Mouse (Mus musculus): ENCODE results near the gene Pitpnm3. TPM values are rescaled to one million over a fixed set of nuclear protein-coding genes. Genes with fewer than 3 reads are reported as not detected.
A peak's percentile ranks its signal among the peaks of the same experiment; 100 is the strongest.

Gene Pitpnm3
- total RNA-seq, 2 experiments from 2014 or later: 20.9 to 22.2 TPM

DNA sequence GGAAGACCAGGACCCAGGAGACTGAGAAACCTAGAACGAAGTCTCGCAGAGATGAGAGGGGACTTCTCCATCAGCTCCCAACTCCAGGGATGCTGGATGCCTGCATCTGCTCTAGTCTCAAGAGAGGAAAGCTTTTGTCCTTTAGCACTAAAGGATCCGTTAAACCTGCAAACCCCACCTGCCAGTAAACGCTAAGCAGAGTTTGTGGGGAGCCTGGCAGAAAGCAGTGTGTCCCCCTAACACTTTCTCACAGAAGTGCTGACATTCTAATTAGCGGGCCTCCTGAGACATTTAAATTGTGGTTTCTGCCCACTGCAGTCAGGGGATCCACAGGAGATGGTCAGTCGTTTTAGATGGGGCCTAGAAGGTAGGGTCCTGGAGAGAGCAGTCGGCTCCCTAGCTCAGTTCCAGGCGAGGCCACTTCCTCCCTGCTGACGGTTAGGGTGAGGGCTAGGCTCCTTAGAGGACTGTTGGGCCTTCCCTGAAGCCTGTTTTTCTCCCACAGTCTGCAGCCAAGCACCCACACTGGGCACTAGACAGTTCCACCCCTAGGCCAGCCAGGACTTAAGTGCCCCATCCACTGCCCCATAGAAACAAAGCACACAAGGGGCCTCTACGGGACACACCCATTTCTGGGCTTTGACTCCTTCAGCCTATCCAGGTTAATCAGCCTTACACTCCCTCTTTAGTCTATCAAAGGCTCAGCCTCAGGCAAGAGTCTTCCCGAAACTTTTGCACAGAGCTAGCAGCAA, 829 bp upstream of the Pitpnm3 start:
- no peak for DNase-seq (ENCODE audit: low spot score in 2 of 2)

DNA sequence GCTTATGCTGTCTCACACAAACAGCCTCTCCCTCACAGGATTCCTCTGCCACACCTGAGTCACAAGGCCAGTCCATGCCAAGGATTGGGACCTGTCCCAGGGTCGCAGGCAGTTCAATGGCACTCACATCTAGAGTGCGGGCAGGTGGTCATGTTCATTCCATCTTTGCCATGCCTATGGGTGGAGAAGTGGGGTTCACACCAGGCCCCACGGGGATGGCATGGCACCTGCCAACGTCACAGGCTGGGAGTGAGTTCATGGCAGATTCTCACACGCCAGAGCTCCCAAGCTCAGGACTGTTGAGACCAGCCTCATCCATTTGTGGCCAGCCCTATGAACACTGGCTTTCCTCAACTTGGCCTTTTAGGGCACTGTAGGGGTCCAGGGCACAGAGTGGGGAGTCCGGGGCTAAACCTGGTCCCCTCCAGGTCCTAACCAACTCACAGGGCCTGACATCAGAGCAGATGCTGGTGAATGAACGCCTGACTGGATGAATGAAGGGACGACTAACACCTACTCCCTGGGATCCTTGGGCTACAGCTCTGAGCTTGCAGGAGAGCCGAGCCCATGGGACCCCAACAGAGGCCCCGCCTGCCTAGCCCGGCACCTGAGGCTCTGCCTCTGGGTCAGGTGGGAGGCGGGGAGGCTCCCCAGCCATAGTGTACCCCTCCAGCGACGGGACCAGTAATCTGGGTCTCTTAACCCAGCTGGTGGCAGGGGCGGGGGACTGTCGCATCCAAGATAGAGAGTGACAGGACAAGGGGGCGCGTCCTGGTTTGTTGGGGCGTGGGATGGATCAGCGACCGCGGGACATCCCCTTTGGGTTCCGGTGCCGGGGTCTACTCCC, 819 bp downstream of the Pitpnm3 start:
- no peak for DNase-seq (ENCODE audit: low spot score in 2 of 2)

DNA sequence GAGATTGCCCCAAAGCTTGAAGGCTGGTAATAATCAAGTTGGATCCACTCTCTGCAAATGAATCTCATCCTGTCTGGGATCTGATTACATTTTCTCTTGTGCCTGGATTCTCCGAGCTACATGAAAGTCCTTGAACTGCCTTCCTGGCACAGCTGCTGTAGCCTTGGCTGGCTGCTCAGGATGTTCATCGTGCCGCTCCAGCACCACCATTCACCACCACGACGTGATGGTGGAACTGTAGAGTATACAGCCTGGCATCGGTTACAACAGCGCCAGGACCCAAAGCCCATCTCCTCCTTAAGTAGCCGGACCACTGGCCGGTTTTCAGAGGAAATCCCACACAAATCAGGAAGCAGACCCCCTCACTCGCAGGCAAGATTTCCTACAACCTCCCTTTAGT, 2.5 kb downstream of the Pitpnm3 start:
- no peak for DNase-seq (ENCODE audit: low spot score in 2 of 2)

DNA sequence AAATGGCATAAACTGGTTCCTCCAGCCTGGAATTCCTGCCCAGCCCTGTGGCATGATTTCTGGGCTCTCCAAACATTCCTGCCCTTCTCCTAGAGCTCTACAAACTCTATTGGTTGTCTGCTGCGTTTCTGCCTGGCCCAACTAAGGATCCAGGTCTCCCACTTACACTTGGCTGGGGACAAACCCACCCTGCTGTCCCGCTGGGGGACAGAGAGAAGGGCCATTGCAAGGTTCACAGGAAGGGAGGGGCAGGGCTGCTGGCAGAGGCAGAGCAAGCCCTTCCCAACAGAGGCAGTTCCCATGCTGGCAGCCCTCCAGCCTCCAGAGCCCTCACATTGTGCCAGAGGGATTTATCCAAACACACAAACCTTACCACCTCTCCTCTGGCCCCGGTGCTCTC, 3.3 kb downstream of the Pitpnm3 start:
- DNase-seq (ENCODE audit: low spot score in 2 of 2): no peak

DNA sequence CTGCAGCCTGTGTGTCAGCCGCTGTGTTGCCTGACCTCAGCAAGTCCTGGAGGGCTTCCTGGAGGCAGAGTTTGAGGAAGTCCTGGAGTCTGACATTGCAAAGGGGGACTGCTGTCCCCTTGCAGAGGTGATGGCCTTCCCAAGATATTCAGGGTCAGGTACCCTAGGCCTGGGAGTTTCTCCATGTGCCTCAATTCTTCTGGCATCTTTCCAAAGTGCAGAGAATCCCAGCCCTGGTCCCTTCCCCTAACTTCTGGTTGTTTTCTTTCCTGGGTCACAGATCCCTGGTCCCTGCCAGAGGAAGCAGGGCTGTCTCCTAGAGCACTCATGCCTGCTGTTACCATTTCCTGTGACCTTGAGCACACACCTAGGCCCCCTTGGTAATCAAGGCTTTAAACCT, 3.9 kb downstream of the Pitpnm3 start:
- DNase-seq (ENCODE audit: low spot score in 2 of 2): no peak

DNA sequence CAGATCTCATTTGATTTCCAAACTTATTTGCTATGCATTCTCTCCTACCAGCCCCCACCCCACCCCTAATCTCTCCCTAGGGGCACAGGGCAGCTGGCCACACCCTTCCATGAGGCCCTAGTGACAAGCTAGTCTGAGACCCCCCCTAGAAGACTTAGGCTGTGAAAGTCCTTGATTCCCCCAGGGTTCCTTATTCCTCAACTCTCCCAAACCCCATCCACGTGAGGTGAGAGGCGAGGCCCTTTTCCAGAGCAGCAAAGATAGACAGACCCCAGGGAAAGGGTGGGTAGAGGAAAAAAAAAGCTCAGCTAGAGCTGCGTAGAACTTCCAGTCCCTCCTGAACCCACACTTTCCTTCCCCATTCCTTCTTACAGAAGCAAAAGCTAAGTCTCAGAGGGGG, 4.7 kb downstream of the Pitpnm3 start:
- DNase-seq (ENCODE audit: low spot score in 2 of 2): no peak

DNA sequence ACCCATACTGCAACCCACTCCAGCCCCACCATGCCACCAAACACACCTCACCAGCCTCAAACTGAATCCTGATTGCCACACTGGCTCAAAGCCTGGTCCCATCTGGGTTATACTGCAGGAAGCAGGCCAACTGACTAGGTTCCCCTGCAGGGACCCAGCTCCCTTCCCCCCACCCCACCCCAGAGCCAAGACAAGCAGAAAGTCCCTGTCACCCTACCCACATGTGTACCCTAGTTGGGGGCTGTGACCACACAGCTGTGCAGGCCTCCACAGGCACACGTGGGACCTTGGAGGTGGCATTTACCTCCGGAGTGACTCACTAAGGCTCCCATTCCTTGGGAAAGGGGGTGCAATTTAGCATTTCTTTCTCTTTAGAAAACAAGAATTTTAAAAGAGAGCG, 5.1 kb downstream of the Pitpnm3 start:
- DNase-seq (ENCODE audit: low spot score in 2 of 2): no peak

DNA sequence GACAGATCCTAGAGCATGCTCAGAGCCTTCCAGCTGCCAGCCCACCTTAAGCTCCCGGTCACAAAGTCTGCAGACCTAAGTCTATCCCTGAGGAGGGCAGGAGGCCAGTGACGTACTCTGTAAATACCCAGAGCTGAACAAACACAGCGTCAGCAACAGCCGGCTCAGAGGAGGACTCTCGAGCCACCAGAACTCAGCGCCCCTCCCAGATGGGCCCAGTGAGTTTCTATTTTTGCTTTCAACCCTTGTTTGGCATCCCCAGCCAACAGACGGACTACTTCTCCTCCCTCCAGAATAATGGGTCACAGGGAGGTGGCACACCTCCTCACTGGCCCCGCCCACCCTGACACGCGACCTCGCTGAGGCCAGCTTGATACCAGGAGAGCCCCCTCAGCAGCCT, 5.6 kb downstream of the Pitpnm3 start:
- DNase-seq (ENCODE audit: low spot score in 2 of 2): no peak

DNA sequence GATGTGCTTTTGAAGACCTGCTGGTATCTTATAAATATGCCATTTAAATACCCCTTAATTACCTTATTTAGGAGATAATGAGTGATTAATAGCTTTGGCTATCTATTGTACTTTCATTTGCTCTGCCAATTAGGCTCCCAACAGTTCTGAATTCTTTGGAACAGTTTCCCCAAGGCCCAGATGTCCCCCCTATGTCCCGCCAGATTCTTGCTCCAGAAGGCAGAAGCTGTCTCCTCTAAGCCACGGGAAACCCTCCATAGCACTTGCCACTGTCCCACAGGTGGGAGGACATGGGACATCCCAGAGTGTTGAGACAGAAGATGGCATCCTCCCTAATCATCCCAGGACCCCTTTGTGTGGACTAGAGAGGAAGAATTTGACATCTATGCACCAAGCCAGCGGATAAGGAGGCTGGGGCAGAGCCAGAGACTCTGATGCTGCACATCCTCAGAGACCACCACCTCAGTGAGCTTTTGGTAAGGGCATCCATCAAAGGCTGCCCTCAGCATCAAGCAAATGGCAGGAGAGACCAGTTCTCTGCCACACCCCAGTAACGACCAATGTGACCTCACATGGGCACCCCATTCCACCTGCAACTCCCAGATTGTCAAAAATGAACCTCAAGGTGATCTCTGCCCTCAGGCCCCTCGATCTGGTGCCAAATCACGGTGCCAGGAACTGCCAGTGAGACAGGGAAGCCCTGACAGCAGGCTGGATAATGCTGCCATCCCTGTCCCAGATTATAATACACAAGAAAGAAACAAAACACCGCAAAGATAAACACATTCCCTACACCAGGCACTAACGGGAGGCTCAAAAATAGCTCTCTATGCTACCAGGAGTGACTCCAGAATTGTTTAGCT, 6.3 kb downstream of the Pitpnm3 start:
- DNase-seq (ENCODE audit: low spot score in 2 of 2): peak in 1 of 2 experiments; percentile 63

DNA sequence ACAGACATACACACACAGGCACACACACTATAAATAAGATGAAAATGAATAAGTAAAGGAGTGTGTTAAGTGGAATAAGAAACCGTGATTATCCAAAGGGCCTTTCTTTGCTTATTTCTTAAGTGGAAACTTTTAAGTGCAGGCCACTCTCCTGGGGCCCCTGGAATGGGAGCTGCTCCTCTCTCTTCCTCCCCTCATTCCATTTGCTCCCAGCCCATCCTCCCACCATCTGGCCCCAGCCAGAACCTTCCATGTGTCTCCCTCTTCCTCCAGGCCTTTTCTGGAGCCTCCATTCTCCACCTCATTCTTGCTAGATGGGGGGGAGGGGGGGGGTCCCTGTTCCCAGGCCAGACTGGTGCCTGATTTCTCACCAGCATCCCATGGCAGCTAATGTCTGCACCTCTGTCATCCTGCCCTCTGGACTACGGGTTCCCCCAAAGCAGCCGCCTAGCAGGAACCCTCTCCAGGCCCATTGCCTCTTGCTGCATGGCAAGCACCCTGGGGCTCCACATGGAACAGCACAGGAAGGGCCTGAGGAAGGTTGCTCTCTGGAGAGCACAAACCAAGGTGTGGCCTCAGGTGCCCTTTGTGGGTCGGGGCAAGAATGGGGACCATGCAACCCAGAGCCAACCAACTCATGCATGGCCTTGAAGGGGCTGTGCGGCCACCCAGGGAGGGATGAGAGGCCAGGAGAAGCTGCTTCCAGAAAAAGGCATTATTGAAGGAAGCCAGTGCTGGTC, 8.0 kb downstream of the Pitpnm3 start:
- DNase-seq (ENCODE audit: low spot score in 2 of 2): no peak

DNA sequence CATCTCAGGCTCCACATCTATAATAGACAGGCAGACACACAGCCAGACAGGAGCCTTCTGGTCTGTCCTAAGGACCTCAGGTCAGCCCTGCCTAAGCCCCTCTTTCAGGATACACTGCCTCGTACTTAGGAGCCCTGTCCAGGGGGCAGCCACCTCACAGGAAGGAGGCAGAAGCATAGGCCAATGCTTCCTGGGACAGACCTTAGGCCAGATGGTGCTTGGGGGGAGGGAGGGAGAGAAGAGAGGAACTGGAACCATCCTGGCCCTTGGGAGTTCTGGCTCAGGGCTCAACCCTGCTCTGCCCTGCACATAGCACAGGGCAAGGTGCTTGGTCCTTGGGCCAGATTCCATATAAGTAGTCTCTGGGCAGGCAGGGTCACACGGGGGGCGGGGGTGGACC, 9.8 kb downstream of the Pitpnm3 start:
- no peak for DNase-seq (ENCODE audit: low spot score in 2 of 2)

DNA sequence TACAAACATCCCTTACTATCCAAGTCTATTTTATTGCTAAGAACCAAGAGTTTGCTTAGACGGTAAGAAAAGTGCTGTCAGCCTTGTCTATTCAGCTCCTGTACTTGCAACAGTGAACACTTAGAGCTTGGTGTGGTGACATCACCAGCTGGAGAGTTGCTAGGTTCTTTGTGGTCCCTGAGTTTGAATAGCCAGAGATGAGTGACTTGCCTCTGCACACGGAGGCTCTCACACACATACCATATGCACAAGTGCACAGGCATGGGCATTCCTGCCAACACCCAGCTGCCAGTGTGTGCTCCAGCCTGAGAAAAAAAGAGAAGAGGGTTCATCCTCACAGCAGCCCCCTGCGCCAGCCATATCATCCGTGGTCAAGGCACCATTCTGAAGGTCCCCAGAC, 12.0 kb downstream of the Pitpnm3 start:
- no peak for DNase-seq (ENCODE audit: low spot score in 2 of 2)

DNA sequence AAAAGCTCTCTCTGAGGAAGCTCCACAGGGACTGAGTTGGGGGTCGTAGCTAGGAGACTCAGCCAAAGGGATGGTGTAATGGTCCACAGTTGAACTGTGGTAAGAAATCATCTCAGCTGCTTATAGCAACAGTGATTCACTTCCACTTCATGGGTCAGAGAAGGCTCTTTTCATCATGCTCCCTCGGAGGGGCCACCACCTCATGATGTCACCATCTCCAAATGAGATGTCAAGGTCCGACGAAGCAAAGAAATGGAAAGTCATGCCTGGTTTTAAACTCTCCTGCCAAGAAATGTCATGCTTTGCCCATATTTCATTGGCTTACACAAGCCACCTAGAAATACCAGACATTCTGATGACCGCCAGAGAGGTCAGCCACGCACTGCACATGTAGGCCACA, 15.2 kb downstream of the Pitpnm3 start:
- DNase-seq (ENCODE audit: low spot score in 2 of 2): no peak

DNA sequence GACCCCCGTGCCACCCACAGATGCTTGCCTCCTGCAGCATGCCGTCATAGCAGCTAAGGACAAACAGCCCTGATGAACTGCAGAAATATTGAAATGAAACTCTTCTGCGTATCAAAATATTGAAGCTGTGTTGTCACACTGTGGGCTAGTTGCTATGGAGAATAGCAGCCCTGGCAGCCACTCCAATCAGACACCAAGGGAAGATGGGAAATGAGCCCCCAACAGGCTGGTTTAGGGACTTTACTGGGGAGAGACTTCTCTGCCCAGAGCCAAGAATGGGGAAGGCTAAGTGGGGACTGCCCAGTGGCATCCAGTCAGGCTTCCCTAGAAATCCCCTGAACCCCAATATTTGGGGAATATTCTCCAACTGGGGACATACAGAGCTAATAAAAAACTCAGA, 16.9 kb downstream of the Pitpnm3 start:
- DNase-seq (ENCODE audit: low spot score in 2 of 2): no peak

DNA sequence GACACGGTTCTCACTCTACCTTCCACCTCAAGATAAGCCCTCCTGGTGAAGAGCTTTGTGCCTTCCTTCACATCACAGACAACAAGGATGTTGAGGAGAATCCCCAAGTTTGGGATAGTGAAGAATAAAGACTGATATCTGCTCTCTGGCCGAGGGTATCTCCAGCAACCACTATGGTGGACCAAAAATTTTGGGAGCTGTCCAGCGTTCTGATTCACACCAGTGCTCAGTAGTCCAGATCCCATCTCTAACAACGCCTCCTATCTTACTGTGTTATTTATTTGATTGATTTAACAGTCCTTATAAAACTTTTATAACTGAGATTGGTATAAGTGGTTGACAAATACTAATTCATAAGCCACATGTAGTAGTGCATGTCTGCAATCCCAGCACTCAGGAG, 22.3 kb downstream of the Pitpnm3 start:
- DNase-seq (ENCODE audit: low spot score in 2 of 2): no peak

DNA sequence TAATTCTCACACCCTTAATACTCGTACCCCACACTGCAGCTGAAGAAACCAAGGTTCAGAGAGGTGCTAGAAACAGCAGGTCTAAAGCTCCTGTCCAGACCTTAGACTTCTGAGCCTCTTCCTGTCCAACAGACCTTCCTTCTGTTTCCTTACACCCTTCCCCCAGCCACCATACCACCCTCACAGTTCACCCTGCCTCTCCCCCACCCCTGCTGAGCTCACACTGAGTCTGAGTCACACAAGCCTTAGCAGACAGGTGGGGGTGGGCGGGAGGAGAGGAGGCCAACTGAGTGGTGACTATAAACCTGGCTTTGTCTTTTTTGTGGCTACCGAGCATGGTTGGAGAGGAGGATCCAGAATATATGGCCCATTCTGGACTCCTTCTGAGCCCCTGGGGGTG, 24.9 kb downstream of the Pitpnm3 start:
- DNase-seq (ENCODE audit: low spot score in 2 of 2): no peak

DNA sequence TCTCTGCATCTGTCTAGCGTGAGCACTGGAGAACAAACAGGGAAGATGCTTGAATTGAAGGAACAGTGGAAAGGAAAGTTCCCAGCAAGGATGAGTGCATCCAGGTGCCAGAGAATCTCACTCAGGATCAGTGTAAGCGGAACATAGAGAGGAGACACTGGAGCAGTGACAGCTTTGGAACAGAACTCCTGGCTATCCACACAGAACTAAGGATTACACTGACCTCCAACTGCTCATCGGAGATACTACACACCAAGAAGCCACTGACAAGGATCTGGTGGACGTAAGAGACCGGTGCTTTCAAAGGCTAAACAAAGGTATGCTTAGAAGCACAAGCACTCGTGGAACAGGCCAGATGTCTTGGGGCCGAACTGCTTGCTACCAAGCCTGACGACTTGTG, 31.4 kb downstream of the Pitpnm3 start:
- DNase-seq (ENCODE audit: low spot score in 2 of 2): no peak

DNA sequence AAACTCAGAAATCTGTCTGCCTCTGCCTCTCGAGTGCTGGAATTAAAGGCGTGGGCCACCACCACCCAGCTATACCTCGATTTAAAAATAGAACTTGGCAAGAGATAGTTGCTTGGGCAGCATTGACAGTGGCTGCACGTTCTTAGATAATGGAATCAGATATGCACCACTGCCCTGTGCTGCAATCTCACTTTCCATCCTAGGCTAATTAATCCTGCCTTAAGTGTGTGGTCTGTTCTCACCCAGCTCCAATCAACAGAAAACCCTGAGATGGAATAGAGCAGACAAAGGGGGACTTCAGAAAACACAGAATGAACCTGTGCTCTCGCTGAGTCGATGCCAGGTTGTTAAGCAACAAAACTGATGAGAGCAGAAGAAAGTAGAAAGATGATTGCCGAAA, 32.0 kb downstream of the Pitpnm3 start:
- DNase-seq (ENCODE audit: low spot score in 2 of 2): no peak

DNA sequence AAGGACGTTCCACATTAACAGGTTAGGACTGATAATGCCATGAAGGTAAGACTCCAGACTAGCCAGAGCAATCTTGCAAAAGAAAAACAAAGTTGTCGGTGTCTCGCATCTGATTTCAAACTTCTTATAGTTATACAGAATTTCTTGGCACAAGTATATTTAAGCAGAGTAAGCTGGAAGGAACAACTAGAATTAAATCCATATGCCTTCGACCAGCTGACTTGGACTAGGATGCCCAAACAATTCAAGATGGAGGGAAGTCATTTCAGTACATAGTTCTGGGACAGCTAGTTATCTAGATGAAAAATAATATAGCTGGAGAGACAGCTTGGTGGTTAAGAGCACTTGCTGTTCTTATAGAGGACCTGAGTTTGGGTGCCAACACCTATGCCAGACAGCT, 34.6 kb downstream of the Pitpnm3 start:
- no peak for DNase-seq (ENCODE audit: low spot score in 2 of 2)

DNA sequence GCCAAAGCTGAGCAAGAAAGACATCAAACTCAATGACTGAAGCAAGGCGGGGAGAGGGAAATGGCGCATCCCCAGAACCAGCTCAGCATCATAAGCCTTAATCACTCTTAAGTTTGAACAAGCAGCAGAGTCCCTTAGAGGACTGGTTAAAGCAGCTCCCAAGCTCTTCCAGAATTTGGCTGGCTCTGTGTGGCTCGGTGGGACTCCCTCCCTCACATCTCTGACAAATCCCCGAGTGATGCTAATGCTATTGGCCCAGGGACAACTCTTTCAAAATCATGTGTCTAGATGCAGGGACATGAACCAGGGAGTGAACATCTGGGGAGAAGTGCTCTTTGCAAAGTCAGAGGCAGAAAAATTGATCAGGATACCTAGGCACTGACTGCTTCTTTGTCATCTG, 36.4 kb downstream of the Pitpnm3 start:
- DNase-seq (ENCODE audit: low spot score in 2 of 2): no peak

DNA sequence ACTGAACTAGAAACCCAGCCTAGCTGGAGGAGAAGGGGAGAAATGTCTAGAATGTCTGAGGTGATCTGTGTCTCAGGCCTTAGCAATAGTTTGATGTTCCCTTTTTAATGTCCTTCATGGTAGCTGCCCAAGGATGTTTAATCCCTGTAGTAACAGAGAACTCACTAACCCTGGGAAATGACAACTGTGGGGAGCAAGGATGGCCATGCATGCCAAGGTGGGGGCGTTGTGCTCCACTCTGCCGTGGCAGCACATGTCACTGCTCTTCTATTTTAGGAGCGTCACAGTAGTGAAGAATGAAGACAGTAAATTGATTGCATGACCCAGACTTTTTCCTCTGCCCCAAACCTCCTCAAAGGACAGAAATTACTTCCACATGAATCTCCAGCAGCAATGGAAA, 37.6 kb downstream of the Pitpnm3 start:
- DNase-seq (ENCODE audit: low spot score in 2 of 2): no peak

Data from layer of hippocampus, postnatal 14 days (tissue).